Mouse (Mus musculus): ENCODE measurements at regions not wholly inside any gene's neighbourhood (a gene's known extent, or its start where the extent isn't known, plus 50 kb on each side); places are given as distances from the start of the nearest gene placed in this dataset.

- Histone ChIP-seq H3K4me1 (replicated peaks; ENCODE audit: low read depth, low read length) (no peaks in the 10 kb centered on the region), H3K9me3 (ENCODE audit: low read length) (no peaks in the 10 kb centered on the region), H3K4me3 (replicated peaks; ENCODE audit: low read length) (no peak overlapping the region), H3K27me3 (ENCODE audit: insufficient read depth, low read length) (no peaks in the 10 kb centered on the region), H3K36me3 (ENCODE audit: insufficient read depth, low read length) (no peaks in the 10 kb centered on the region)
- TF ChIP-seq CTCF (conservative IDR thresholded peaks at IDR 0.05; ENCODE audit: low read length) (no peak), POU5F1 (IDR thresholded peaks at IDR 0.05; ENCODE audit: borderline replicate concordance, low read length) (no peak), NANOG (IDR thresholded peaks at IDR 0.05; ENCODE audit: borderline replicate concordance, low read length) (no peak)
Measured at GRCm38 (mm10) chr9:93306753-93307152, 764.7 kb downstream of the Plod2 start.

GRCm38 (mm10) chr9:93328997-93329682, 787.1 kb downstream of the Plod2 start:
- H3K9me3 ChIP-seq (ENCODE audit: low read length) = peaks cover 21% of the 10 kb centered on the region
- no peak for TF ChIP-seq NANOG (IDR thresholded peaks at IDR 0.05; ENCODE audit: borderline replicate concordance, low read length)
- no peak for TF ChIP-seq POU5F1 (IDR thresholded peaks at IDR 0.05; ENCODE audit: borderline replicate concordance, low read length)
- TF ChIP-seq CTCF (conservative IDR thresholded peaks at IDR 0.05; ENCODE audit: low read length) = no peak
- no peaks in the 10 kb centered on the region for H3K4me1 ChIP-seq (replicated peaks; ENCODE audit: low read depth, low read length)
- H3K36me3 ChIP-seq (ENCODE audit: insufficient read depth, low read length) = no peaks in the 10 kb centered on the region
- H3K27me3 ChIP-seq (ENCODE audit: insufficient read depth, low read length) = no peaks in the 10 kb centered on the region
- H3K4me3 ChIP-seq (replicated peaks; ENCODE audit: low read length) = no peak overlapping the region
